Mouse (Mus musculus) B cell, adult 2 months (primary cell): ENCODE measurements around the gene Dock2.

ENCODE experiments used
- DNase-seq, 2 experiments: peaks; one replicate each; pipeline ENCODE4 v3.0.0; 2022

The Dock2 gene

DNA sequence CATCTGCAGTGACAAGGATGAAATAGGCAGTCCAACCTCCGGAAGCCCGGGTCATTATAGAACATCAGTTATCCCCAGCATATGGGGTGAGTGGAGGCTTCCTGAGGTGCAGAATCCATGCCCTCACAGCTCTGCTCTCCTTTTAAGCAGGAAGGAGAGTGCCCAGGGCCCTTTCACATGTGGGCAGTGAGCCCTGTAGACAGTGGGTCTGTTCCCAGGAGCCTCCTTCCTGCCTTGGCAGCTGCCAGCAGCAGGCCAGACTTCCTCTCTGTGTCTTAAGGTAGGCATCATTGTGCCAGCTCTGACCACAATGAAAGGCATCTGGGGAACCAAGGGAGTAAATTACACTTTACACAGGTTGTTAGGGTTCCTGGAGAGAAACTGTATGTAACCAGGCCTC, 14.3 kb downstream of the Dock2 start:
- no peak for DNase-seq

DNA sequence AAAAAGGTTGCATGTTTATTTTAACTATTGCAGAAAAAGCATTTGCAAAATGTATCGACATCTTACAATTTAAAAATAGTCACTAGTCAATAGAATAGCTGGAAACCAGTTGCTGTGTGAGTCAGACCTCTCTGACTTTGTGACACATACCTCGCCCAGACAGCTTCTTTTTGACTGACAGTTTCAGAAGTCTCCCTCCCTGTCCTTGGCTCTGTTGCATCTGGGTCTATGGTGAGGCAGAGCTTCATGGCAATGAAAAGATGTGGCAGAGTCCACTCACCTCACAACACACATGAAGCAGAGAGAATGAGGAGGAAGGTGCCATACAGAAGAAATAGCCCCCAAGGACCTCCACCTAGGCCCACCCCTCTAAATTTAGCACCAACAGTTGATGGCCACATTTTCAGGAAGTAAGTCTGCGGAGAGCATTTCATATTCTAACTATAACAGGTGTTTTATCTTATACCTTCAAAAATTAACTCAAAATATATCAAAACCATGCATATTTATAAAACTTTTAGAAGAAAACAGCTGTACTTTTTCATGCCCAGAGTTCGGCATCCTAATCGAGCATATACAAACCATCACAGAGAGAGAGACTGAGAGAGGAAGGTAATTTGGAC, 19.8 kb downstream of the Dock2 start:
- no peak for DNase-seq

DNA sequence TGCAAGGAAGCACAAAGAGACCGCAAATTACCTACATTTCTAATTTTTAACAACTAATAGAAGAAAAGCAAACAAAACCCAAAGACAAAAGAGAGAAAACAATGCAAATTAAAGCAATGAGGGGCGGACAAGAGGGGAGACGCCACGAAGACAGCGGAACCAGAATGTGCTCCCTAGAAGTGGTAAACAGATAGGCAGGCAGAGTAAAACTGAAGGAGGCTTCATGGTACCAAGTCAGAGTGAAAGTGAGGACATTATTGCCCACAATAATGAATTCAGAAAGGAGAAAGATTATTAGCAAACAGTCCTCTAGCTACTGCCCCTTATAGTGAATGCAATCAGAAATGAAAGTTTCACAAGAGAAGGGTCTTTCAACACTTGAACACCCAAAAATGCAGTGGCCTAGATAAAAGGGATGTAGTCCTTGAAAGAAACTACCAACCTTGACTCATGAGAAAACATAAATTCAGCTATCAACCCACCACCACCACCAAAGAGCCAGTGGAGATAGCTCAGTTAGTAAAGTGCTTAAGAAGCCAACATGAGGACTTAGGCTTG, 21.0 kb downstream of the Dock2 start:
- DNase-seq: no peak

DNA sequence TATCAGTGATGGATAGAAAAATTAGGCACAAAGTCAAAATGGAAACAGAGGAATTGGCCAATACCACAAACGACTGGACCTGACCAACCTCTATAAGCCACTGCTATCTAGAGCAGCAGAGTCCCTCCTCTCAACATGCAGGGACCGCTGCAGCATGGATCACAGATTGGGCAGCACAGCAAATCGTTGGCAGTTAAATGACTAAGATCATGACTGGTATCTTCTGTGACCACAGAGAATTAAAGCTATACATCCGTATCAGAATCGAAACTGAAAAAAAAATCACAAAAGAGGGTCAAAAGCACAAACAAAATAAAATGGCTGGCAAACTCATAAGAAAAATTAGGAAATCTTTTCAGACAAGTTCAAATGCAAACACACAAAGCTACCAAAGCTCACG, 21.6 kb downstream of the Dock2 start:
- no peak for DNase-seq

DNA sequence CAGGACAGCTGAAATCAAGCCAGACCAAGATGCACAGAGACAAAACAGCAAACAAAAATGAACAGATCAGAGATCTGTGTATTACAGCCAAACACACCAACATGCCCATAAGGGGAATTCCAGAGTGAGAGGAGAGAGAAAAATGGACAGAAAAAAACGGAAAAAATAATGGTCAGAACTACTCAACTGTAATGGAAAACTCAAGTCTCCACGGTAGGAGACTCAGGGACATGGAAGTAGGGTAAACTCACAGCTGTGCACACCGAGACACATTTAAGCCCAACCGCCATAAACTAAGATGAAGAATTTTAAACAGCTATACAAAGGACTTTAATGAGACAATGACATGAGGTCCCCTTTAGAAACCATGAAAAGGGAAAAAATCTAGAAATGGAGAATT, 24.1 kb downstream of the Dock2 start:
- no peak for DNase-seq

DNA sequence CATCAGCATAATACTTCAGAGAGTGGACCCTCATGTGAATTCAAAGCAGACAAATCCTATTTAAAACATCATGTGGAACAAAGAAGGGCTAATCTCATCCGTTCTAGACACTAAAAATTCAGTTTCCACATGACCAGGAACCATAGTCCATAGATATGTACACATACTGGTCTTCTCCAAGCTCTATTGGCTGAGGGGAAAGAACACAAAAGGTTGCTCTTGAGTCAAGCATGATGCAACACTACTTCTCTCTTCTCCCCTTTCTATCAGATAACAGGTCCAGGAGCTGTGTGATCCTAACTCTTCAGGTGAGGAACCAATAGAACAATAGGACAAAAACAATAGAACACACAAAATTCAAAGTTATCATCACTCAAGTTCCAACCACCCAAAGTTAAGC, 42.6 kb downstream of the Dock2 start:
- DNase-seq: no peak

DNA sequence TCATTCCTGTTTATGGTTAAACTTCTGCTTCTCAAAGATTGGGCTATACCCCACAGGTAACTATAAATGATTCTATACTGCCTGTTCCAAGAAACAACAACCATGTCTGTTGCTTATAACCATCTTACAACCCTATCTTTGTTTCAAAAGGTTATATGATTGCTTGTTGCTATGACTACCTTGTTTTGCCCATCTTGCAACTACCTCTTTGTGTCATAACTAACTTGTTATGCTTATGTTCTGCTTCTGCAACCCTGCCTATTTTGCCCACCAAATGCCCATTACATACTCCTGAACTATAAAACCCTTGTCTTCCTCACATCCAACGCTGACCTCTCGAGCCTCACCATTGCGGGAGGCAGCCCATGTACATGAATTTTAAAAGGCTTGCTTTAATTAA, 43.9 kb downstream of the Dock2 start:
- no peak for DNase-seq

DNA sequence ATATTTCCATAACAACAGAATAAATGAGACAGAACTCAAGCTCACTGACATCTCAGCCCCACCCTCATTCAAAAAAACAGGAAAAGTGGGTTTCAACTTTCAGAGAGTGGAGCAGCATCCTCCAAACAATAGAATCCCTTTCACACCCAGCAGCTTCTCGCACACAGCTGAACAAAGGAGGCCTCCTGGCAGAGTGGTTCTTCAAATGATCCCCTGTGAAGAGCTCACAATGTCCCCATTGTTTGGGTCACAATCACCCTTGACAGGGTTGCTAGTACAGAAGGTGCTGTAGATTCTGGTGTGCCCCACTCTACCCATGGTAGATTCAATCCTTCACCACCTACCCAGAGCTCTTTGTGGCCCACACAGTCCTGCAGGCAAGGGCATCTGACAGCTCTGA, 44.7 kb downstream of the Dock2 start:
- DNase-seq: no peak

DNA sequence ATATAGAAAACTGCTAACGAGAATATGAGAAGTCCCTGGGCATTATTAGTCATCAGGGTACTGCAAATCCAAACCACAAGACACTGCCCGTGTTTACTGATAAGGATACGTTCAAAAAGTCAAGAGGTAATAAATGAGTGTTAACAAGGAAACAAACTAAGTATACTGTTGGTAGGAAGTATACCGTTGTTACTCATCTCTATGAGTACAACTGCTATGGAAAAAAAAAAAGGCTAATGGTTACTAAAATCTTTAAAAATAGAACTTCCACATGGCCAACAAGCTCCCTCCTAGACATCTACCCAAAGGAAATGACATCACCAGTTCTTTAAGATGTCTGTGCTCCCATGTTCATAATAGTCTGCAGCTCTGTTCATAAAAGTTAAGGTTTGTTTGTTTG, 46.5 kb downstream of the Dock2 start:
- no peak for DNase-seq

DNA sequence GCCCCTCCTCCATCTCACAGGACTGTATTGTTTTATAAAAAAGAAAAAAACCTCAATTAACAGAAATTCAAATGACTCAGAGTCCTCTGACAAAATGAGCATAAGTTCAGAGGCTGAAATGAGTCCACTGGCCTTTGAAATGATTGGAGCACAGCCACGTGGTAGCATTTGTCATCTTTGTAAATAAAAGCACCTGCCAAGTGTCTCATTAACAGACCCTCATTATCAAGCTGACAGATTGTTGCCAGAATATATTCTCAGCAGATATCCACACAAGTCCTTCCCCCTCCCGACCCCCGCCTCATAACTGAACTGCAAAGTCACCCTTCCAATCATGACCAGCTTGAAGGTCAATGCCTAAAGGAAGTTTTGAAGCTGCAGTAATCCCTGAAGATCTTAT, 49.7 kb downstream of the Dock2 start:
- no peak for DNase-seq

DNA sequence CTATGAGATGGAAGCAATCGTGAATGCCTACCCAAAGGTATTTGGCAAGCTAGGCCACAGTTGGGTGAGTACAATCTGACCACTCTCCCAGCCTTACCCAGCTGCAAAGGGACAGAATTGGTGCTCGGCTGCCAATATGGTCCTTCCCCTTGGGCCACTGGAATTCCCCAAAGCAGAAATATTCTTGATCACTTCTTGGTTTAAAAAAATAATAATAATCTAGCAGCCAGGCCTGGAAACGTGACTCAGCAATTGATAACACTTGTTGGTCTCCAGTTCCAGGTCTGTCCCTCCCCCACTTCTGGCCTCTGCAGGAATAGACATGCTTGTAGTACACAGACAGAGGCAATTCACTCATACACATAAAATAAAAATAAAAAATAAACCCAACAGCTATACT, 56.2 kb downstream of the Dock2 start:
- DNase-seq: no peak

DNA sequence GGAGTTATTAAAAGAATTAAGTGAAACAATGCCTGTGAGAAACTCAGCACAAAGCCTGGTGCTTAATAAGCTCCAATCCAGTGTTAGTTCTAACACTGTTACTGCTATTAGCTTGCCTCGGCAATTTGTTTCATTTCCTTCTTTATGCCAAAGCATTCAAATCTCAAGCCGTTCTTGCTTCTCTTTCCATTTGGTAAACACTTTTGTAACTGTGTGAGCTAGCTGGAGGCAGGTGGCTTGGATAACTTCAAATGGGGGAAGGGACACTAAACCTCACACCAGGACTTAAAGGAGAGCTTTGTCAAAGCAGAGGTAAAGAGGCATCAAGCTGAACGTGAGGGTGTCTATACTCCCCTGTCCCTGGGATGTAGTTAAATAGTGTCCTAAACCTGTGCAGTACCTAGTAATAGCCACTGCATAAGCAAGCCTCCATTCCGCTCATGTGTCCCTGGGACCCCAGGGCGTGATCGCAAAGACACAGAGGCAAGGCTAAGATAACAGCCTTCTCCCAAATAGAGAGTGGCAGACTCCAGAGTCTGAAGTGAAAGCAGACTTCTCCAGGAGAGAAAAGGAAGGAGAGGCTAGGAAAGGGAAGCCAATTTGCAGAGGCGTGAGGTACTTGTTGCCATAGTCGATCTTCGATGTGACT, 56.9 kb downstream of the Dock2 start:
- no peak for DNase-seq

DNA sequence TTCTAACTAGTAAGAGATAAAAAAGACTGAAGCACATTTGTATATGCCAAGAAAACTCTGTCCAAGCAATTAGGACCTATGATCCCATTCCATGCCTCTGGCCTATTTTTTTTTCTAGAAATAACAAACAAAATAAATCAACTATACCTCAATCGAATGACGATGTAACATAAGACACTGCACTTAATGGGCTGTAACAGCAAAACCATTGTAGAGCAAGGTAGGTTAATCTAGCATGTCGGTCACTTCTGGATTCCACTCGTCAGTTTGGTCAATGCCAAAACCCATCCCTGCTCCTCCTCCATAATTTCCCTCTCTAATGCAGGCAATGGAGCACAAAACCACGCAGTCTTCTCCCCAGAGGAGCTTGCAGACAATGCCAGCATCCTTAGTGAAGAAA, 70.3 kb downstream of the Dock2 start:
- no peak for DNase-seq

DNA sequence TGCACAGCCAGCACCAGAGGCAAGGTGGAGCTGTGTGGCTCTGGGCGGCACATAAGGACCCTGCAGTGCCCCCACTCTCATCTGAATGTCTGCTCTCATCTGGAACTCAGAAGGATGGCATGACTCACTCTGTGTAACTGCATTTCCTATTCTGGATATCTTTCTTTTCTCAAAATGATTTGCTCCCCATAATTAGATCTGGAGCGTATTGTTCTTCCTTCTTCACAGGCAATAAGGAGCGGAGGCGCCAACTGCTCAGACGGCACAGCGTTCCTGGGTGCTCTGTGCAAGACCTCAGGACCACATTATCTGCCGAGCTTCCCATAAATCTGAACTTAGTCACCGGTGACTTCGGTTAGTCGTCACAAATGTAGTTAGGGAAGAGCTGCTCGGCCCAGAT, 75.4 kb downstream of the Dock2 start:
- no peak for DNase-seq

DNA sequence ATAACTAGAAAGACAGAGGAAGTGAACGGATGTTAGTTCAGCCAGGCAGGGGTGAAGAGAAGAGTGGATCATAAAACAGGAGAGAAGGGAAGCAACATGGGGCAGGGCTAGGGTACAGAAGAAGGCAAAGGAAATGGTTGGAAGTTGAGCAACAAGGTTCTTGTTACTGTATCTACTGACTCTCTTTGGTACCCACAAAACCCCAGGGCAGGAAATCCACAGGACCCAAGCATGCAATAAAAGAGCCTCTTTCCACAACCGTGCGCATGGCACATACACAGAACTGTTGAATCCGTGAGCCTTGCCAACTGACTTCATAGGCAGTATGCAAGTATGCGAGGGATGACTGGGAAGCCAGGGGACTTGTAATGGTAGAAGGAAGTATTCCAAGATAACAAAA, 76.3 kb downstream of the Dock2 start:
- DNase-seq: no peak

DNA sequence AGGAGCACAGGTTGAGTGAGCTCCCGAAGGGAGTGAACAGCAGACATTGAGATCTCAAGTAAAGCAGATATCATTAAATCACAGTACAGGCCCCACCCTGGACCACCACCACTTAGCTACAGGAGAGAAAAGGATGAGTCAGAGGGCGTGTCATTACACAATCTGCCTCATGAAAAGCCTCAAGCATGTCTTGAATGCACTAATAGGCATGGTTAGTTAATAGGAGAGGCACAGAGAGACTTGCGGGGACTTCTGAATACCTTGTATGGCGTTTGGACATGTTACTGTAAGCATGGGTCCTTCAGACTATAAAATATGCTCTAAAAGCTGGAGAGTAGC, 78.6 kb downstream of the Dock2 start:
- DNase-seq: no peak

DNA sequence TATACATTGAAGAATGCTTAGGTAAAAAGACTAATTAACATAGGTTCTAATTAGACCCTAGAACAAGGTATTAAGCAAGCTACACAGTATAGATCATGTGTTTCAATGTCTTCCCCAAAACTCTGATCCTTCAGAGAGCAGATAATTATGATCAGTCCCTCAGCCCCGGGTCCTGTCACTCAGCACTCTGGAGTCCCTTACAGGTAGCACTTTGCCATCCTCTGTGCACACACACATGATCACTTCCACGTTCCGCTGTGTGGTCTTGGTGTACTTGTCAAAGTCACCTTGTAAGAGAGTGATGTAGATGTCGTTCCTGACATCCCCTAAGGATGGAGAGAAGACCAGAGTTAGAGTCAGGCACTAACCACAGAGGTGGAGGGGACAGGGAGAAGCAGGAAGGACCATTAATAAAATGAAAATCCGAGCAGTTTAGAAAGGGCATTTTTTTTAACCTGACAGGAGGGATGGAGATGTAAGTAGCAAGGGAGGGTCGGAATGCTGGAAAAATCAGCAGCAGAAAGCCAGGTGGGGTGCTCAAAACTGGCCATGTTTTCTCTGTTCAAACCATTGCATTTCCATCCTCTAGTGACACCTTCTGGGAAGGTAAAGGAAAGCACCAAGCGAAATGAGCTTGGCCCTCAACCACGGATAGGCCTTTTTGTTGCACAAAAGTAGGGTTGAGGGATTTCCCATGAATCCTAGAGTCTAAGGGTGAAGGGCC, 79.1 kb downstream of the Dock2 start:
- no peak for DNase-seq

DNA sequence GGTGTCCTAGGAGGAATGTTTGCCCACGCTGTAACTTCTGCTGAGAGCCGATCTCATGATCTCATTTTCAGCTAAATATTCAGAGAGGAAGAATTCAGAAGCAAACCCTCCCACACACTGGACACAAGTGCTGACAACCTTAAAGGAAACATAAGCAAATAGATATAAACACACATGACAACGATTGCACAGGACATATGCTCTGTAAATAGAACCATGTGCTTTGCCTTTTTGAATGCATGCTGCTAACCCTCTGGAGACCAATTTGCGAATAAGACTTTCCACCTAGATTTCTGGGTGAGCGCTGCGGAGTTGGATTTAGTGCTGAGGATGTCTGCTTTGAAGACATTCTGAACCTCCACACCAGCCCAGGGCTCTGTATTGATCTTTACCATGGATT, 79.8 kb downstream of the Dock2 start:
- no peak for DNase-seq

DNA sequence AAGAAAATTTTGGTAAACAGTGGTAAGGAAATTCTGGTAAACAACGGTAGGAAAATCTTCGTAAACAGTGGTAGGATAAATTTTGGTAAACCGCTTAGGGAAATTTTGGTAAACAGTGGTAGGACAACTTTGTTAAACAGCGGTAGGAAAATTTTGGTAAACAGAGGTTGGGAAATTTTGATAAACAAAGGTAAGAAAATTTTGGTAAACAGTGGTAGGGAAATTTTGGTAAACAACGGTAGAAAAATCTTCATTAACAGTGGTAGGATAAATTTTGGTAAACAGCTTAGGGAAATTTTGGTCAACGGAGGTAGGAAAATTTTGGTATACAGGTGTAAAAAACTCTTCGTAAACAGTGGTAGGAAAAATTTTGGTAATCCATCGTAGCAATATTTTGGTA, 101.9 kb downstream of the Dock2 start:
- DNase-seq: no peak

DNA sequence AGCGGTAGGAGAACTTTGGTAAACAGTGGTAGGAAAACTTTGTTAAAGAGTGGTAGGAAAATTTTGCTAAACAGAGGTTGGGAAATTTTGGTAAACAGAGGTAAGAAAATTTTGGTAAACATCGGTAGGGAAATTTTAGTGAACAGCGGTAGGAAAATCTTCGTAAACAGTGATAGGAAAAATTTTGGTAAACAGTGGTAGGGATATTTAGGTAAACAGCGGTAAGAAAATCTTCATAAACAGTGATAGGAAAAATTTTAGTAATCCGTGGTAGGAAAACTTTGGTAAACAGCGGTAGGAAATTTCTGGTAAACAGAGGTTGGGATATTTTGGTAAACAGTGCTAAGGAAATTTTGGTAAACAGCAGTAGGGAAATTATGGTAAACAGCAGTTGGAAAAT, 239.1 kb downstream of the Dock2 start:
- DNase-seq: no peak

DNA sequence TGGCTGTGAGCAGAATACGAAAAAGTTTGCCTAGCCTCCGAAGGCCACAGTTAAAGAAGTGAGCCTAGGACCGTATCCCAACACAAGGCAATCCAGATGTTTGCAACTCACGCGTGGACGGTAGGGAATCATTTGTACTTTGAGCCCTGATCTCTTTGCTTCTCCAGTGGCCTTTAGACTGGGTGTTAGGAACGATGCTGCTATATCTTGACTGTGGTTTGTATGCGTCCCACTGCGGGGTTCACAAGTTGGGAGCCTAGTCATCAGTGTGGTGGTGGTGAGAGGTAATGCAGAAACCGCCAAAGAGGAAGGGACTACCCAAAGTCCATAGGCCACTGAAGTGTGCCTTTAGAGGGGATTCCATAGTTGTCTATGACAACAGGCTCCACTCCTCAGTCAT, 251.6 kb downstream of the Dock2 start:
- DNase-seq: no peak

DNA sequence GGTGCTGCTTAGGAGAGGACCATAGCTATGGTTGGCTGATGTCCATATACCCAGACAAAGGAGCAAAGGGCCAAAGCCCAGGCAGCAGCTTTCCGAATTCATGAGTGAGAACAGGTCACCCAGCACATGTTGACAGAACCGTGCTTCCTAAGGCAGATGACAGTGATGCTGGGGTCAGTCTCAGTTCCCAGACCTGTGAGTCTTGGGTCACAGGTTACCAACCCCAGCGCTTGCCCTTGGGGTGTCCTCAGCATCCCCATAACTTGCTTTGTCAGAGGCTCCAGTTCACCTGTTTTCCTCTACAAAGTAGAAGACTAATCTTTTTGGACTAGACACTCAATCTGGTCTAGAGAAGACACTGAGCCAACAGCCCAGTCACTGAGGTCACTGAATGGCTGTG, 252.7 kb downstream of the Dock2 start:
- no peak for DNase-seq

DNA sequence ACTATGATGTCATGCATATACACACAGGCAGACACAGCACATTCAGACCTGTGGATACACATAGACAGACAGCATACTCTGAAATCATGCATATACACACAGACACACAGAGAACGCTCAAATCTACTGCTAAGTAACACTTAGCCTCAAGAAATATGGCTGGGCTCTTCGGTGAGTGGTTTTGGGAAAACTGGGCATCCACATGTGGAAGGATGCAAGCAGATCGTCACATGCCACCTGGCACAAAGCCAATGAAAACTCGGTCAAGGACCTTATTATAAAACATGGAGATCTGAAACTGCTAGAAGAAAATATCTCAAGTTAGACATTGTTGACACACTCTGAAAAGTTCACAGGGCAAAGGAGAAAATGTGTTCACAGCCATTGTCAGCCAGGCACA, 255.7 kb downstream of the Dock2 start:
- no peak for DNase-seq

DNA sequence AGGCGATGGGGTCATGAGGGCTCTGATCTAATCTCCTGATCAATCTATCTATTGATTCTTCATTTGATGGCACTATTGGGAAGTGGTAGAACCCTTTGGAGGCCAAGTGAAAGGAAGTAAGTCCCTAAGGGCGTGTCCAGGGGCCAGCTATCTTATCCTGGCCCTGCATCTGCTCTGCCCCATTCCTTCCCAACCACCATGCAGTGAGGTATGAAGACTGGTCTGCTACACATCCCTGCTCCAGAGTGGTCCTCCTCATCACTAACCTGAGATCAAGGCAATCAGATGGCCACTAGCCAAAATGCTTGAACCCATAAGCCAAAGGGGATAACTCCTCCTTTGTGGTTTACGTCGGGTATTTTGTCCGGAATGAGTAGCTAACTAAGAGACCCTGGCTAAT, 256.5 kb downstream of the Dock2 start:
- no peak for DNase-seq
